Mouse (Mus musculus) brown adipose tissue, adult 24 weeks (tissue): ENCODE results near the gene Spast. TPM values are rescaled to one million over a fixed set of nuclear protein-coding genes. Genes with fewer than 3 reads are reported as not detected.

Source experiments
- H3K27ac ChIP-seq: fragments of 200-500 bp; replicated peaks from 2 replicates; pipeline ENCODE4 v1.5.1; 2012; ENCODE audit warnings: low read depth, mild to moderate bottlenecking, low read length
- H3K4me1 ChIP-seq: fragments of 200-500 bp; 2 replicates; pipeline ENCODE4 v1.6.1; 2012; ENCODE audit warnings: low read length, mixed read lengths; ENCODE audit not compliant: control insufficient read depth, insufficient read depth, insufficient read length
- H3K4me3 ChIP-seq: fragments of 200-500 bp; 2 replicates; pipeline ENCODE4 v1.5.1; 2012; ENCODE audit warnings: low read depth, mild to moderate bottlenecking, low read length, moderate library complexity; ENCODE audit not compliant: insufficient read depth
- polyA plus RNA-seq: library from polyadenylated mRNA; stranded (reverse); fragments of >200 nt; gene quantifications from 2 replicates; pipeline ENCODE4 v1.2.4, GENCODE M21; 2012; ENCODE audit not compliant: missing spikeins, insufficient read depth, insufficient read length

The Spast gene
- polyA plus RNA-seq, 1 experiment = 14.8 TPM

- H3K4me1 ChIP-seq = no peaks in the 10 kb centered on the region
- H3K4me3 ChIP-seq = no peak overlapping the region
- H3K27ac ChIP-seq = no peak overlapping the region
These were observed 93.8 kb downstream of the Spast start for GRCm38 (mm10) chr17:74432631-74433030.

DNA sequence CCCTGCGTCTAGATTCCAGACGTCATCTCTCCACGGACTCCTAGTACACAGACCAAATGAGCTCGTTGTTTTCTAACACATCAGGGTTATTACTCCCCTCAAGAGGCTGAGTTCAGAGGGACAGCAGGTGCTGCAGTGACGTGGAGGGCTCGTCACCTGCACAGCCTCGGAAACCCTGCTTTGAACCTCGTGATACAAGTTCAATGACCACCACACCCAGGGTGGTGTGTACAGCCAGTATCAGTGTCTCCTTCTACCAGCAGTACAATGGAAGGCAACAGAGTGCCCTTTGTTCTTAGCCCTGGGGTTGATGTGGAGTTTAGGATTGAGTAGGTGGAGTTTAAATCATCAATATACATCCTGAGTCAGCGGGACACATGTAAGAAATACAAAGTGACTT, 99.0 kb downstream of the Spast start:
- Histone ChIP-seq H3K4me3 (no peak overlapping the region), H3K27ac (no peak overlapping the region), H3K4me1 (no peaks in the 10 kb centered on the region)

GRCm38 (mm10) chr17:74440486-74440885, 101.7 kb downstream of the Spast start:
- Histone ChIP-seq H3K4me3 (no peak overlapping the region), H3K27ac (no peak overlapping the region)

More at GRCm38 (mm10) chr17:74440486-74440885, 101.7 kb downstream of the Spast start:
- no peaks in the 10 kb centered on the region for H3K4me1 ChIP-seq

Other genes starting within 250 kb of the Spast start
- 81.4 and 105 TPM in 2 replicates for gene Memo1, start 43.5 kb upstream of the Spast start, polyA plus RNA-seq
- 86.6 and 132 TPM in 2 replicates for gene Dpy30, start 15.0 kb upstream of the Spast start, polyA plus RNA-seq
- 10.6 and 12.0 TPM in 2 replicates for gene Slc30a6, start 56.6 kb downstream of the Spast start, polyA plus RNA-seq
- not detected in 2 replicates for gene Nlrc4, start 120.2 kb downstream of the Spast start, polyA plus RNA-seq
- 68.4 and 72.0 TPM in 2 replicates for gene Yipf4, start 150.5 kb downstream of the Spast start, polyA plus RNA-seq
- 25.0 and 38.4 TPM in 2 replicates for gene Birc6, start 189.3 kb downstream of the Spast start, polyA plus RNA-seq